ENCODE assay signal across 11 mouse cellular contexts in genomic region chr1:145138452-145139266, GRCm38 (mm10).
A peak's percentile ranks its signal among the peaks of the same experiment; 100 is the strongest.
DNase-seq lines count a peak whose midpoint lies in the region; ATAC-seq and TF ChIP-seq lines count a peak whose summit lies in the region.
"Had no signal": no experiment of that assay in that cellular context is flagged by ENCODE, and none has a peak within 500 bp of the region (broad histone marks: within the 10 kb centered on the region; RNA-seq: fewer than 3 reads in every experiment).

No protein-coding gene starts in this region.

- H3K27ac ChIP-seq in heart, postnatal 0 days (ENCODE audit: low read depth): no peak overlapping the region
- no peak overlapping the region for H3K27ac ChIP-seq in heart, embryonic 10.5 days
- H3K27ac ChIP-seq in liver, embryonic 11.5 days (ENCODE audit: low read depth, low read length): no peak overlapping the region
- H3K27ac ChIP-seq: neural tube, embryonic 13.5 days; stomach, embryonic 15.5 days had no signal

- no peaks in the 10 kb centered on the region for H3K36me3 ChIP-seq in heart, postnatal 0 days (replicated peaks; ENCODE audit: control insufficient read depth, insufficient read depth, low read length)
- no peaks in the 10 kb centered on the region for H3K36me3 ChIP-seq in heart, embryonic 10.5 days
- H3K36me3 ChIP-seq in liver, embryonic 11.5 days (ENCODE audit: control insufficient read depth, insufficient read depth, low read length): no peaks in the 10 kb centered on the region
- H3K36me3 ChIP-seq: neural tube, embryonic 13.5 days; stomach, embryonic 15.5 days had no signal

- H3K9ac ChIP-seq in heart, postnatal 0 days (replicated peaks; ENCODE audit: low read depth, low read length): no peak overlapping the region
- H3K9ac ChIP-seq in liver, embryonic 11.5 days (ENCODE audit: low read depth, low read length): no peak overlapping the region
- H3K9ac ChIP-seq: neural tube, embryonic 13.5 days; stomach, embryonic 15.5 days had no signal

- H3K27me3 ChIP-seq in heart, postnatal 0 days (ENCODE audit: control insufficient read depth, insufficient read depth, low read length): no peaks in the 10 kb centered on the region
- H3K27me3 ChIP-seq in heart, embryonic 10.5 days (ENCODE audit: insufficient read depth, poor library complexity, severe bottlenecking): no peaks in the 10 kb centered on the region
- no peaks in the 10 kb centered on the region for H3K27me3 ChIP-seq in liver, embryonic 11.5 days (replicated peaks; ENCODE audit: control insufficient read depth, insufficient read depth, low read length)
- H3K27me3 ChIP-seq: neural tube, embryonic 13.5 days; stomach, embryonic 15.5 days had no signal

- 0 out of 2 replicates have a peak, but pooled peaks cover 3% of the 10 kb centered on the region for H3K4me1 ChIP-seq in heart, postnatal 0 days (ENCODE audit: control insufficient read depth, insufficient read depth)
- H3K4me1 ChIP-seq in heart, embryonic 10.5 days: no peaks in the 10 kb centered on the region
- no peaks in the 10 kb centered on the region for H3K4me1 ChIP-seq in liver, embryonic 11.5 days (replicated peaks; ENCODE audit: control insufficient read depth, insufficient read depth, low read length)
- H3K4me1 ChIP-seq: neural tube, embryonic 13.5 days; stomach, embryonic 15.5 days had no signal

- no peak for TF ChIP-seq EP300 in heart, postnatal 0 days (IDR thresholded peaks at IDR 0.05; ENCODE audit: low read depth)

- TF ChIP-seq CTCF in heart, postnatal 0 days (IDR thresholded peaks at IDR 0.05; ENCODE audit: low read depth): no peak

- H3K4me3 ChIP-seq in heart, postnatal 0 days (ENCODE audit: low read depth, low read length): no peak overlapping the region
- no peak overlapping the region for H3K4me3 ChIP-seq in heart, embryonic 10.5 days
- H3K4me3 ChIP-seq in liver, embryonic 11.5 days (ENCODE audit: low read depth, low read length): no peak overlapping the region
- H3K4me3 ChIP-seq: neural tube, embryonic 13.5 days; stomach, embryonic 15.5 days had no signal

- 8% methylated on average over 2 of the region's 2 CpGs for WGBS in heart, postnatal 0 days
- 31% methylated on average over 2 of the region's 2 CpGs for WGBS in heart, embryonic 10.5 days
- WGBS in liver, embryonic 11.5 days: 18% methylated on average over 2 of the region's 2 CpGs

- no peaks in the 10 kb centered on the region for H3K9me3 ChIP-seq in heart, postnatal 0 days (replicated peaks; ENCODE audit: control insufficient read depth, low read length)
- H3K9me3 ChIP-seq in heart, embryonic 10.5 days: no peaks in the 10 kb centered on the region
- H3K9me3 ChIP-seq in liver, embryonic 11.5 days (ENCODE audit: control insufficient read depth, low read length): no peaks in the 10 kb centered on the region
- H3K9me3 ChIP-seq: neural tube, embryonic 13.5 days; stomach, embryonic 15.5 days had no signal

- ATAC-seq in heart, postnatal 0 days (ENCODE audit: insufficient read depth, low read depth): no peak
- peak; percentile 73 for ATAC-seq in liver, embryonic 11.5 days (replicated peaks; ENCODE audit: low FRiP score)
- ATAC-seq in monocyte, adult 5-6 weeks (replicated peaks; ENCODE audit: insufficient number of reproducible peaks, low FRiP score, low TSS enrichment, poor library complexity, severe bottlenecking): no peak

- no peak overlapping the region for H3K4me2 ChIP-seq in heart, postnatal 0 days (ENCODE audit: low read depth, low read length)
- no peak overlapping the region for H3K4me2 ChIP-seq in liver, embryonic 11.5 days
- H3K4me2 ChIP-seq: neural tube, embryonic 13.5 days; stomach, embryonic 15.5 days had no signal

- DNase-seq in heart, postnatal 0 days (ENCODE audit: low spot score): peak; percentile 22
- DNase-seq in heart, embryonic 10.5 days (ENCODE audit: low spot score): no peak
- peak; percentile 2 for DNase-seq in right cerebral cortex, adult 18-20 months
- no peak for DNase-seq in right cerebral cortex, postnatal 36 days (ENCODE audit: low spot score in 2 of 2)
- DNase-seq in liver, embryonic 11.5 days (ENCODE audit: low spot score): no peak
- DNase-seq in telencephalon, adult 2 months (ENCODE audit: low read depth, low spot score): peak; percentile 11
- DNase-seq in urinary bladder, postnatal 14 days (ENCODE audit: low spot score): no peak
- DNase-seq: heart, postnatal 4 days had no signal

Comparison
In these comparisons a context has a peak if more than half of its experiments do, and no peak if none do; other contexts are left out.
1. DNase-seq: peak in heart, postnatal 0 days (single experiment), right cerebral cortex, adult 18-20 months (single experiment) and telencephalon, adult 2 months (single experiment); none in heart, embryonic 10.5 days (single experiment), right cerebral cortex, postnatal 36 days (0 of 2), liver, embryonic 11.5 days (single experiment) and urinary bladder, postnatal 14 days (single experiment).